Mouse (Mus musculus) hindbrain, embryonic 10.5 days (tissue): ENCODE measurements around the gene Zdhhc20. TPM values are rescaled to one million over a fixed set of nuclear protein-coding genes. Genes with fewer than 3 reads are reported as not detected.
"Not testable (repeated sequence)": the region's sequence is repeated elsewhere in the genome, so short reads cannot be mapped to it uniquely, and the experiment has no call there.

Source experiments
- DNase-seq: peaks from one replicate; pipeline ENCODE4 v3.0.0-alpha.2; 2017; ENCODE audit warnings: low spot score
- H3K27ac ChIP-seq: fragments of 300-500 bp; sonication (generic); 2 replicates; pipeline ENCODE4 v1.5.1; 2016; ENCODE audit warnings: mild to moderate bottlenecking, moderate library complexity
- H3K27me3 ChIP-seq: fragments of 300-500 bp; sonication (generic); 2 replicates; pipeline ENCODE4 v1.6.1; 2016; ENCODE audit warnings: mild to moderate bottlenecking; ENCODE audit not compliant: poor library complexity, insufficient read depth, severe bottlenecking
- H3K36me3 ChIP-seq: fragments of 300-500 bp; sonication (generic); 2 replicates; pipeline ENCODE4 v1.6.1; 2016; ENCODE audit warnings: mild to moderate bottlenecking, moderate library complexity
- H3K4me1 ChIP-seq: fragments of 300-500 bp; sonication (generic); replicated peaks from 2 replicates; pipeline ENCODE4 v1.6.1; 2016; ENCODE audit warnings: mild to moderate bottlenecking
- H3K4me3 ChIP-seq: fragments of 300-500 bp; sonication (generic); 2 replicates; pipeline ENCODE4 v1.5.1; 2016; ENCODE audit warnings: mild to moderate bottlenecking, moderate library complexity
- H3K9me3 ChIP-seq: fragments of 300-500 bp; sonication (generic); 2 replicates; pipeline ENCODE4 v1.6.1; 2016; ENCODE audit warnings: mild to moderate bottlenecking, moderate library complexity
- WGBS: fragments of 180-500 bp; shearing (Covaris S2); methylation state at CpG from one replicate; pipeline ENCODE4 v1.1.7; 2016; 5-methylcytosine and 5-hydroxymethylcytosine counted together
- polyA plus RNA-seq: library from polyadenylated mRNA; unstranded; fragments of >200 nt; fragmentation: Nextera tagmentation; extraction: Ambion mirVana; gene quantifications from 2 replicates; pipeline ENCODE4 v1.2.1, GENCODE M21; 2016

The Zdhhc20 gene
- polyA plus RNA-seq, 1 experiment from 2014 or later: 43.9 TPM

DNA sequence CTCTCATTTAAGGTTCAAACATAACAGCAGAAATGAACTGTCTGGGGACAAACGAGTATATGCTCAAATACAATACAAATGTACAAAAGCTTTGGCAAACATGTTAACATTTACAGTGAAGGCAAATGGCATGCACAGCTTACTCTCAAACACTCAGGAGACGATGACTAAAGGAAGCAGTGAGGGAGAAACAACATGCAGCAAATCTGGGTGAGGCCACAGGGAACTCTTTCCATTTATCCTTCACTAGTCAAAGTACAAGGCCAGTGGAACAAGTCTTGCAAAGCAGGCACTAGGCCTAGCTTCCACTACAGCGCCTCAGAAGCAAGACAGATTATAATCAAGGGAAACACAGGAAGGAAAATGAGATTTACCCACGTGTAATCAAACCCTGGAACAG is 7.4 kb downstream of the Zdhhc20 start:
- no peak for DNase-seq
- no peaks in the 10 kb centered on the region for H3K9me3 ChIP-seq
- H3K4me1 ChIP-seq: peaks cover 8% of the 10 kb centered on the region; the same call in 1 of the 2 replicates
- H3K27me3 ChIP-seq: no peaks in the 10 kb centered on the region
- no peak overlapping the region for H3K27ac ChIP-seq
- peaks cover 11% of the 10 kb centered on the region; the same call in 1 of the 2 replicates for H3K36me3 ChIP-seq
- no peak overlapping the region for H3K4me3 ChIP-seq
- 79% methylated on average over 4 of the region's 4 CpGs for WGBS

DNA sequence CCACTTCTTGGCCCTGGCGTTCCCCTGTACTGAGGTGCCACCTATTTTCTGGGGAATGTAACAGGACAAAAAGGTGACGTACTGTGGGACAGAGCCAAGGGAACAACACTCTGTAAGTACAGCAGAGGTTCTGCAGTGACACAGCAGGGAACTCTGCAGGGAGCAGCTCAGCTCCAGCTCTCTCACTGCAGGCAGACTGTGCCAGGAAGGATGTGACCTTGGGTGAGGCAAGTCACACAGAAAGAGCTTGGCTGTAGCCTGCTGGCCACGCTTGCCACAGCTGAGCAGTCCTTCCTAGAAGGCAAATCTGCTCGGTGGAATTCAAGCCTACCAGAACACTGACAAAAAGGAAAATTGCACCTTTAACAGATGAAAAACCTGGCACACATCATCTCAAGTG is 8.3 kb downstream of the Zdhhc20 start:
- no peak overlapping the region for H3K4me3 ChIP-seq
- H3K36me3 ChIP-seq: peaks cover 7% of the 10 kb centered on the region; the same call in 1 of the 2 replicates
- H3K4me1 ChIP-seq: peaks cover 8% of the 10 kb centered on the region; the same call in 1 of the 2 replicates
- H3K27me3 ChIP-seq: no peaks in the 10 kb centered on the region
- no peaks in the 10 kb centered on the region for H3K9me3 ChIP-seq
- H3K27ac ChIP-seq: no peak overlapping the region
- DNase-seq: no peak
- WGBS: 51% methylated on average over 4 of the region's 4 CpGs

DNA sequence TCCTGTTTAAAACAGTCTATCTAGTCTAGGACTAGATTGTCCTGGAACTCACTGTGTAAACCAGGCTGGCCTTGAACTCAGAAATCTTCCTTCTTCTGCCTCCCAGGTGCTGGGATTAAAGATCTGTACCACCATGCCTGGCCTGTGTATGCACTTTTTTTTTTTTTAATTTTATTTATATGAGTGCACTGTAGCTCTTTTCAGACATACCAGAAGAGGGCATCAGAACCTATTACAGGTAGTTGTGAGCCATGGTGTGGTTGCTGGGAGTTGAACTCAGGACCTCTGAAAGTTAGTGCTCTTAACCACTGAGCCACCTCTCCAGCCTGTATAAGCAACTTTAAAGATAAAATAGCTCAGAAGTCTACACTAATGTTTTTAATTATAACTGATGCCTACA is 9.0 kb downstream of the Zdhhc20 start:
- Histone ChIP-seq H3K27me3 (no peaks in the 10 kb centered on the region), H3K36me3 (0 out of 2 replicates have a peak, but pooled peaks cover 2% of the 10 kb centered on the region), H3K9me3 (no peaks in the 10 kb centered on the region), H3K4me3 (no peak overlapping the region), H3K27ac (no peak overlapping the region), H3K4me1 (peaks cover 8% of the 10 kb centered on the region; the same call in 1 of the 2 replicates)
- no peak for DNase-seq

DNA sequence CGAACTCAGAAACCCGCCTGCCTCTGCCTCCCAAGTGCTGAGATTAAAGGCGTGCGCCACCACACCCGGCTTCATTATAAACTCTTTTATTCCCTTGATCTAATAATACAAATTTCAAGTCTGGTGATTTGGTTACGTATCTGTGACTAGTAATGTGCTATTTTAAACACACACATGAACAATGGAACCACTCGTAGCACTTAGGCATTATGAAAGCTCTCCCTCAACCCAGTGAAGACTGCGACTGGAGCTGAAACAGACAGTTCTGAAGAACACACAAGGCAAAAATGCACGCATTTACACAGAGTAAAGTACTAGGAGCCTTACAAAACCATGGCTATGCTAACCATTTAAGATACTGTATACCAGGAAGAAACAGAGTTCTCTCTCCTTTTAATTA is 12.2 kb downstream of the Zdhhc20 start:
- no peaks in the 10 kb centered on the region for H3K27me3 ChIP-seq
- WGBS: 96% methylated on average over 9 of the region's 9 CpGs
- no peak overlapping the region for H3K27ac ChIP-seq
- DNase-seq: no peak
- H3K9me3 ChIP-seq: no peaks in the 10 kb centered on the region
- no peak overlapping the region for H3K4me3 ChIP-seq
- peaks cover 5% of the 10 kb centered on the region; the same call in 1 of the 2 replicates for H3K4me1 ChIP-seq
- peaks cover 13% of the 10 kb centered on the region for H3K36me3 ChIP-seq

DNA sequence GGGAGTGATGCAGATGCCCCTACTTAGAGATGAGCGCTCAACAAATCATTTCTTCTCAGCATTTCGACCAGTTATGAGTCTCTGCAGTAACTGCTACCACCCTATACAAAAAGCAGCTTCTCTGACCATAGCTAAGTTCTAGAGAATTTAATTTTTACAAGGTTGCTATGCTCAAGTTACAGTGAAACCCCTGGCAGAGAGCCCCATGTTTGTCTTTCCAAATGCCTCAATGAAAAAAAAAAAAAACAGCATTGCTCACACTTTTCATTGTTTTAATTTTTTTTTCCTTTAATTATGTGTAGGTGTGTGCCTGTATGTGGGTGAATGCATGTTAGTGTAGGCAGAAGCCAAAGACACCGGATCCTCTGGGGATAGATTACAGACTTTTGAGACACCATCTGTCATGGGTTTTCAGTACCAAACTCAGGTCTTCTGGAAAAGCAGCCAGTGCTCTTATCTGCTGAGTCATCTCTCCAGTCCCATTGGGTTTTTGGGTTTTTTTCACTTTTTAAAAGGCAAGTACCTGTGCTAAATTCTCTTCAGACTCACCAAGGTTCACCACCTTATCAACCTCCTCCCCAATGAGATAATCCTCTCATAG is 23.3 kb downstream of the Zdhhc20 start:
- no peak for DNase-seq
- no peaks in the 10 kb centered on the region for H3K4me1 ChIP-seq
- H3K27me3 ChIP-seq: no peaks in the 10 kb centered on the region
- H3K9me3 ChIP-seq: no peaks in the 10 kb centered on the region
- H3K4me3 ChIP-seq: no peak overlapping the region
- 96% methylated on average over 3 of the region's 3 CpGs for WGBS
- H3K27ac ChIP-seq: no peak overlapping the region
- peaks cover 68% of the 10 kb centered on the region for H3K36me3 ChIP-seq

DNA sequence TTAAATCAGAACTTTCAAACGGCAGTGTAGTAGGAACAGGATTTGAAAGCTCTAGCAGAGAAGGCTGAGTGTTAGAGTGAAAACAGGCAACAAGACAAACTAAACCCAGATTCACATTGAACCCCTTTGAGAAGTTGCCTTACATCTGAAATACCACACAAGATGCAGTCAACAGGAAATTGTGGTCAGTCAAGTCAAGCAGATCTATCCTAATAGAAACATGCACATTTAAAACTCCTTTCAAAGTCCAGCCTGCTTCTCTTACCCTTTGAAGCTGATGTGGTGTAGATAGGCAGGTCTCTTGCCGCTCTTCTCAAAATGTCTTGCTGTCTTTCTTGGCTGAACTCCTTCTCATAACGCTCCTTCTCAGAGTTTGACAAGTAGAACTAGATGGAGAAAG is 24.8 kb downstream of the Zdhhc20 start:
- Histone ChIP-seq H3K36me3 (peaks cover 74% of the 10 kb centered on the region), H3K4me1 (no peaks in the 10 kb centered on the region), H3K9me3 (no peaks in the 10 kb centered on the region), H3K27ac (no peak overlapping the region), H3K4me3 (no peak overlapping the region), H3K27me3 (no peaks in the 10 kb centered on the region)
- WGBS: 97% methylated on average over 3 of the region's 3 CpGs
- no peak for DNase-seq

DNA sequence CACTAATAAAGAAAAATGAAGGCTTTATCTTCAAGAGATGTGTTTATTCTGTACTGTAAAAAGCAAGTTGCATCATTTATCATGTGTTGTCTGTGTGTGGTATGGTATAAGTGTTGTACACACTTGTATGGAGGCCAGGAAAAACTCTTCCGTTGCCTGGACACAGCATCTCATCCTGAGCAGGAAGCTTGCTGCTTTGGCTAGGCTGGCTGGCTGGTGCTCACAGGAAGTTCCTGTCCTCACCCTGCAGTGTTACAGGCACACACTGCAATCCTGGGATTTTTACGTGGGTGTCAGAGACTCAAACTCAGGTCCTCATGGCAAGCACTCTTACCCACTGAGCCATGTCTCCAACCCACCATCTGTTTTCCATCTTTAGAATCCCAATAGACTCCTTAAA is 26.9 kb downstream of the Zdhhc20 start:
- Histone ChIP-seq H3K9me3 (no peaks in the 10 kb centered on the region), H3K36me3 (peaks cover 74% of the 10 kb centered on the region), H3K4me3 (no peak overlapping the region), H3K27me3 (no peaks in the 10 kb centered on the region), H3K27ac (no peak overlapping the region), H3K4me1 (no peaks in the 10 kb centered on the region)
- DNase-seq: no peak
- 89% methylated on average over 2 of the region's 2 CpGs for WGBS

DNA sequence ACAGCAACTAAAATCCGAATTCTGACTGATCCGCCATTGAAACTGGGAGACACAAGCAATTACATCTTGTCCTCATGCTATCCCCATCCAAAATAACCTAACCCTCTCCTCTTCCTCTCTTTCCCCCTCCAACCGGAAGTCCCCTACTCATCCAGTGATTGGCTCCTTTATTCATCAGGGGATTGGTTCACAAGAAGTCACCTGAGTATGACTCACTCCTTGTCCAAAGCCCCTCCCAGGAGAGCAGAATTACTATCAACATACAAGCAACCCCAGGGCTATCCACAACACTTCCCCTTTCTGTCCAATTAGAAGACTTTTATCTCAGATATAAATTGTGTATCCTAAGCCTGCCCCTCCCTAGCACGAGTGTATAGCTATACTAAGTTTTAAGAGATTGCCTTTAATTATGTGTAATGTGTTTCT is 28.1 kb downstream of the Zdhhc20 start:
- 94% methylated on average over 4 of the region's 4 CpGs for WGBS
- Histone ChIP-seq H3K4me3 (no peak overlapping the region), H3K27ac (no peak overlapping the region), H3K27me3 (no peaks in the 10 kb centered on the region), H3K9me3 (no peaks in the 10 kb centered on the region), H3K4me1 (no peaks in the 10 kb centered on the region), H3K36me3 (peaks cover 73% of the 10 kb centered on the region)
- DNase-seq: no peak

DNA sequence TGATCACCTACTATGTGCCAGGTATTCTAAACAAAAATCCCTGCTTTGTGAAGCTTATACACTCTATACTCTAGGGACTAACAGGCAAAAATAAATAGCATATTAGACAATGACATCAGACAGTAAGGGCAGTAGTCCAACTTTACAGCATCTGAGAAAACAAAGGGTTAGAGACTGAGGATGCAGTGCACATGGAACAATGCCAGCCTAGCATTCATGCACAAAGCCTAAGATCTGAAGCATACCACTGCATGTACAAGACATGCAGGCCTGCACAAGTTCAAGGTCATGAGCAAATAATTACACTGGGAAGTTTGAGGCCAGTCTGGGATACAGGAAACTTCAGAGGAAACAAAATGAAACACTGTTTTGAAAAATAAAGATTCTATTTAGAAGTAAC is 30.6 kb downstream of the Zdhhc20 start:
- peaks cover 67% of the 10 kb centered on the region for H3K36me3 ChIP-seq
- no peaks in the 10 kb centered on the region for H3K4me1 ChIP-seq
- no peaks in the 10 kb centered on the region for H3K27me3 ChIP-seq
- H3K9me3 ChIP-seq: no peaks in the 10 kb centered on the region
- H3K27ac ChIP-seq: no peak overlapping the region
- no peak overlapping the region for H3K4me3 ChIP-seq
- DNase-seq: no peak

DNA sequence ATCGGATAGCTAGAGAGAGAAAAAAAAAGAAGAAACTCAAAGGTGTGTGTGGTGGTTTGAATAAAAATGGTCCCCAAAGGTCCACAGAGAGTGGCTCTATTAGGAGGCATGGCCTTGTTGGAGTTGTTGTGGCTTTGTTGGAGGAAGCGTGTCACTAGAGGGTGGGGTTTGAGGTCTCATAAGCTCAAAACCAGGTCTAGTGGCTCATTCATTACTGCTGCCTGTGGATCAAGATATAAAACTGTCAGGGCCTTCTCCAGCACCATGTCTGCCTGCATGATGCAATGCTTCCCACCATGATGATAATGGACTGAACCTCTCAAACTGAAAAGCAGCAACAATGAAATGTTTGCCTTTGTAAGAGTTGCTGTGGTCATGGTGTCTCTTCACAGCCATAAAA is 31.5 kb downstream of the Zdhhc20 start:
- 91% methylated on average over 2 of the region's 2 CpGs for WGBS
- H3K36me3 ChIP-seq: peaks cover 67% of the 10 kb centered on the region
- no peaks in the 10 kb centered on the region for H3K4me1 ChIP-seq
- H3K4me3 ChIP-seq: no peak overlapping the region
- no peaks in the 10 kb centered on the region for H3K27me3 ChIP-seq
- H3K27ac ChIP-seq: no peak overlapping the region
- DNase-seq: no peak
- no peaks in the 10 kb centered on the region for H3K9me3 ChIP-seq

DNA sequence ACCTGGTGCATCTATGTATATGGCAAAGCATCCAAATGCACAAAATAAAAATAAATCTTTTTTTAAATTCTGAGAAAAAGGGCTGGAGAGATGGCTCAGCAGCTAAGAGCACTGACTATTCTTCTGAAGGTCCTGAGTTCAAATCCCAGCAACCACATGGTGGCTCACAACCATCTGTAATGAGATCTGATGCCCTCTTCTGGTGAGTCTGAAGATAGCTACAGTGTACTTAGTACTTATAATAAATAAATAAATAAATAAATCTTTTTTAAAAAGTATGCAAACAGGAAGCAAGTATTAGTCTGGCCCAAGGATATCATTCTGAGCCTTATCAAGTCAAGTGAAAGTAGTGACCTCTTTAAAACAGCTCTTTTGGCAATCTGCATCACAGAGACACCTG is 34.0 kb downstream of the Zdhhc20 start:
- peaks cover 63% of the 10 kb centered on the region for H3K36me3 ChIP-seq
- not testable (repeated sequence) for H3K27me3 ChIP-seq, H3K9me3 ChIP-seq, H3K4me1 ChIP-seq, H3K27ac ChIP-seq, DNase-seq, H3K4me3 ChIP-seq

DNA sequence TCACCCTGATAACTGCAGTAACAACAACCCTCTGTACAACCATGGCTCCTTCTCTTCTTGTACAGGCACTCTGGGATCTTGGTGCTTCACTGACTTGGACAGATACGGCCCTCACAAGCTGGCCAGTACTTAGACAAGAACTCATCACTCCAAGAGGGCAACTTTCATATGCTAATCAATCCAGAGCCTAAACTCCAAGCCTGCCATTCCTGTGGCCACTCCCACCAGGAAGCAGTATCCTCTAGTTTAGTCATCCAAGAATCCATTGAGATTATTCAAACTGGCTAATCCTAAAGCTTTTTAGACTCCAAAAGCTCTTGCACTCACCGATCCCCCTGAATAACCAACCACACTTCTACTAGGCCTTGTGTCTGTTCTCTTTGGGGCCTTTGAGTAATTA is 37.1 kb downstream of the Zdhhc20 start:
- Histone ChIP-seq H3K4me1 (no peaks in the 10 kb centered on the region), H3K36me3 (peaks cover 65% of the 10 kb centered on the region), H3K4me3 (no peak overlapping the region), H3K27ac (no peak overlapping the region), H3K27me3 (no peaks in the 10 kb centered on the region), H3K9me3 (no peaks in the 10 kb centered on the region)
- DNase-seq: no peak
- WGBS: 81% methylated on average over 2 of the region's 2 CpGs

DNA sequence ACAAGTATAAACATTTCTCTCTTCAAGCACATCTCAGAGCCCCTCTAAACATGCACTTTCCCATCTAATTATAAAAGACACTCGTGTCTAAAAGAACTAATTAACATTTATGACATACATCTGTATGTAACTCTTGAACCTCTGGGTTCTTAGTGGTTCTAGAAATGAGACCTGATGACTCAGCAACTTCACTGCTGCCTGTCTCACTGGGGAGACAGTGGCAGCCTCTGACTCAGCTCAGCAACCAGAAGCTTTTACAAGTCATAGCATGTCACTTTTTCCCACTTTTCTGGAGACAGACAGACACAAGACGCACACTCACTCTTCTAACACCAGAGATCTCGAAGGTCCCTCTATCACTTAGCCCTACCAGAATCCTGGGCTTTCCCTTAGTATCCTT is 39.7 kb downstream of the Zdhhc20 start:
- Histone ChIP-seq H3K4me1 (no peaks in the 10 kb centered on the region), H3K27ac (no peak overlapping the region), H3K27me3 (no peaks in the 10 kb centered on the region), H3K4me3 (no peak overlapping the region), H3K36me3 (peaks cover 62% of the 10 kb centered on the region), H3K9me3 (no peaks in the 10 kb centered on the region)
- 92% methylated on average over 3 of the region's 3 CpGs for WGBS
- no peak for DNase-seq

DNA sequence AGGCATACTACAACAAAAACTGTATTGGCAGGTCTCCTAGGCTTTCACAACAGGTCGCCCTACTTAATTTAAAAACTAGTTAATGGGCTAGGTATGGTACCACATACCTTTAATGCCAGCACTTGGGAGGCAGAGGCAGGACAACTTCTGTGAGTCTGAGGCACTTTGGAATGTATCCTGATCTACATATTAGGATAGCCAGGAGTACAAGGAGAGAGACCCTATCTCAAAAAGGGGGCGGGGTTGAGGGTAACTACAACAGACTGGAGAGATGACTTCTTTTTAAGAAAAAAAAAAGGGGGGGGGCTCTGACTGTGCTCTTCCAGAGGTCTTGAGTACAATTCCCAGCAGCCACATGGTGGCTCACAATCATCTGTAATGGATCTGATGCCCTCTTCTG is 41.4 kb downstream of the Zdhhc20 start:
- H3K27me3 ChIP-seq: no peaks in the 10 kb centered on the region
- 91% methylated on average over 2 of the region's 2 CpGs for WGBS
- H3K9me3 ChIP-seq: no peaks in the 10 kb centered on the region
- H3K27ac ChIP-seq: no peak overlapping the region
- no peaks in the 10 kb centered on the region for H3K4me1 ChIP-seq
- no peak overlapping the region for H3K4me3 ChIP-seq
- H3K36me3 ChIP-seq: peaks cover 67% of the 10 kb centered on the region
- no peak for DNase-seq
